Mouse (Mus musculus) cerebellum, adult 18-20 months (tissue): Measurements from ENCODE around the gene Cadm1.

ENCODE experiments used
- DNase-seq, 2 experiments: peaks; one replicate each; pipeline ENCODE4 v3.0.0; 2021

Gene Cadm1

DNA sequence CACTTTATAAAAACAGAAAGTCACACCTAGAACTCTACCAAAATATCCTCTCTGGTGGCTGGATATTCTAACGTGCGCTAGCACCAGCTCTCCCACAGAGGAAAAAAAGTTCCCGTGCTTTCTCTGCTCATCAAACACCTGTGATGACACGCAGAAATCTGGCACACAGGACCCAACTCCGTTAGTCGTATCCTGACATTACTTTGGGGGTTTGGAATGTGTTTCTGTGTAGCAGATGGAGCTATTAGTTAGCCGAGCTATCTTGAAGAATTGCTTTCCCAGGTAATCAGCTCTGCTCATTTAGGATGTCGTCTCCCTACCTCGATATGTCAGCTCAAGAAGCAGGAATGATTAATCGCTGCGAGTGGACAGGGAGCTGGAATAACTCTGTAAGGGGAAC is 80.3 kb downstream of the Cadm1 start:
- peak in 1 of 2 experiments; percentile 19 for DNase-seq

DNA sequence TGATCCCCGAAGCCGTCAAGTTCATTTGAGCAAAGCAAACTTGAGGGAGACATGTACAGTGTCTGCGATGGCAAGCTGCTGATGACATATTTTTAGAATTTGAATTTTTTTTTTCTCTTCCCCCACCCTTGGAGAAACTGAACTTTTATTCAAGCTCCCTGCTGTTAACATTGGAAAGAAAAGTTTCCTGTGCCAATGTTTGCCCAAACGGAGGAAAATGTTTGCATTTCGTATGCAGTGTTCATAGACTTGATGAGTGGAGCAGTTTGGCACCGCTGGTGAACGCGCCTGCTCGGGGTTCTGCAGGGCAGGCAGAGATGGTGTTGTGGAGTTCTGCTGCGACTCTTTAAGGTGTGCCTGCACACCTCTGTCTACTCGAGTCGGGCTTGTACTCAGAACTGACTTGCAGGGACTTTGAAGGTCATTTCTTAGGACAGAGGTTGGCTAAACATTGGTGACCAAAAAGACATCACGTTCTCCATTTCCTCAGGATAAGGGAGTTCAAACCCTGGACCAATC is 83.0 kb downstream of the Cadm1 start:
- no peak for DNase-seq

DNA sequence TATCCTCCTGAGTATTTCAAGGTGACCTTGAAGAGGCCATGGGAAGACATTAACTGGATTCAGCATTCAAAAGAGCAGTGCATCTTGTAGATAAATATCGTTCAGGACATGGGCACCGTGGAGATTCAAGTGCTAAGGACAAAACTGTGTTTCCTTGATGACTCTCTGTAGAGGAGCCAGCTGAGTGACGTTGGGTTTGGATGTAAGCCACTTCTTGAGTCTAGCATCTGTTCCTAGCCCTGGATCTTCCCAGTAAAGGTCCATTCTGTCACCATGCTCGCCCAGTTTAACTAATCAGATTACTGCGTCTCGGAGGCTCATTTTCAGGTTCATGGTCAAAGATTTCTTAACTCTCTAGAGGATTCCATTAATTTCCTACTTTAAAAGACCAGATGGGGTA is 85.1 kb downstream of the Cadm1 start:
- peak; percentile 75 to 81 for DNase-seq

DNA sequence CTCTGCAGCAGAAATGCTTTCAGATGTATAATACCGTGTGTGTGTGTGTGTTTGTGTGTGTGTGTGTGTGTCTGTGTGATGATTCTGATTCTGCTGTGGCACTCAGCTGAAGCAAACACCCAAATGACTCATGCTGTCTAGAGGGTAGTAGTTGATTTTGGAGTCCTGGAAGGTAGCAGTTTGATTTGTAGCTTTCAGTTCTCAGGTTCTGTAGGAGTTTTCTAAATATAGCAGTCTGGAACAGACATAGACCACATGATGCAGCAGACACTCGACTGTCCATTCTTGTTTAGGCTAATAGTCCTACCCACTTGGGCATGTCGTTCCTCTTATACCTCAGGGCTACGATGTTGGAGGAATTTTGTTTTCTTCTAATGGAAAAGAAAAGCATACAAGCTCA is 86.4 kb downstream of the Cadm1 start:
- no peak for DNase-seq

DNA sequence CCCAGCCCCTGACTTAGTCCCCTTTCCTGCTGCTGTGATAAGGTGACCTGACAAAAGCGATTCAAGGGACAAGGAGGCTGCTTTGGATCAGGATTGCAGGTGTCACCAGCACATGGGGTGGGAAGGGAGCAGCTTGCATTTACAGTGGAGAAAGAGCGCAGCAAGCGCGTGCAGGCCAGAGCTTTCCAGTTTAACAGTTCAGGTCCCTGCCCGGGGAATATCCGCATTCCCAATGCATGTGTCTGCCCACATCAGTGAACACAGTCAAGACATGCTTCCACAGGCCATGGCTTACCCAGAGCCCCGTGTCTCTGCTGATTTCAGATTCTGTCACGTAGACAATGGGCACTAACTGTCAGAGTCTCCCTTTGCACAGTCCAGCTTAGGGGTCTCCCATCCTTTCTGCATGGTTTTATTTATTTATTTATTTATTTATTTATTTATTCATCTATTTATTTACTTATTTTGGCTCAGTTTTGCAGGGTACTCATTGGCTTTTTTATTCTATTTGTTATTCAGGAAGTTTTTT is 89.6 kb downstream of the Cadm1 start:
- DNase-seq: no peak

DNA sequence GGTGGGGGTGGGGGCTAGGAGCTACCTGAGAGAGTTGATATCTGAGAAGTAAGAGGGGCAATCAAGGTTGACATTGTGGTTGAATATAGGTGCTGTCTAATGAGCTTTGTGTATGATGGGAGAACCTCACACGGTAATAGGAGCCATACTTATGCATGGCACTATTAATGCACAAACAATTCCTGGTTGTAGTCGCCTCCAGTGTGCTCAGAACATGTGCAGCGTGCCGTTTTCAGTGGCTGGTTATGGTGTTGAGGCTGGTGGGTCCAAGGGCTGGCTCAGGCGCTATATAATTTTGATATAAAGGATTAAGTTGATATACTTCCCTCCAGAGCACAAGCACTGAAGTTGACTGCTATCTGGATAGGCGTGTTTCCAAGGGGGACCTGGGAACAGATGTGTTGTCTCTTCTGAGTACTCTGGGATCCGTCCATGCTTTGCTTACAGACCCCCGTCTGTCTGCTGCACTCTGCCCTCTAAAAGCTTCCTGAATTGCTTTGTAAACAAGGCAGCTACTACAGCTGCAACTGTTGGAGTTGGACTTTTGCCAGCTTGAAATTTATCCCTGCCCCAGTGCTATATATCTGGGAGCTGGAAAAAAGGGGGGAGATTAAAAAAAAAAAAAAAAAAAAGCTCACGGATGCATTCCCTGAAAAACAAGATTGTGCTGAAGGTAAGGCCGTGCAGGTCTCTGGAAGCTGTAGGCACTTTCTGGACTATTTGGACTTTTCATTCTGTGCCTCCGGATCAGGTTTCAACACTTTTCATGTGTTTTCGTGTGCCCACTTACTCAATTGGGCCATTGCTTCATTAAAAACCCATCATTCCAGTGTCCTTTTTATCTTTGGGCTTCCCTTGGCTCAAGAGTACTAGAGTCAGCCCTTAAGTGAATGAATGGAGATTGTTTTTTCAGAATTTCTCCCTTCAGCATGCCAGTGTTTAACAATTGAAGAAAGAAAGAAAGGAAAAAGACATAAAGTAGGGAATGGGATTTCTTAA is 93.8 kb downstream of the Cadm1 start:
- DNase-seq: no peak

DNA sequence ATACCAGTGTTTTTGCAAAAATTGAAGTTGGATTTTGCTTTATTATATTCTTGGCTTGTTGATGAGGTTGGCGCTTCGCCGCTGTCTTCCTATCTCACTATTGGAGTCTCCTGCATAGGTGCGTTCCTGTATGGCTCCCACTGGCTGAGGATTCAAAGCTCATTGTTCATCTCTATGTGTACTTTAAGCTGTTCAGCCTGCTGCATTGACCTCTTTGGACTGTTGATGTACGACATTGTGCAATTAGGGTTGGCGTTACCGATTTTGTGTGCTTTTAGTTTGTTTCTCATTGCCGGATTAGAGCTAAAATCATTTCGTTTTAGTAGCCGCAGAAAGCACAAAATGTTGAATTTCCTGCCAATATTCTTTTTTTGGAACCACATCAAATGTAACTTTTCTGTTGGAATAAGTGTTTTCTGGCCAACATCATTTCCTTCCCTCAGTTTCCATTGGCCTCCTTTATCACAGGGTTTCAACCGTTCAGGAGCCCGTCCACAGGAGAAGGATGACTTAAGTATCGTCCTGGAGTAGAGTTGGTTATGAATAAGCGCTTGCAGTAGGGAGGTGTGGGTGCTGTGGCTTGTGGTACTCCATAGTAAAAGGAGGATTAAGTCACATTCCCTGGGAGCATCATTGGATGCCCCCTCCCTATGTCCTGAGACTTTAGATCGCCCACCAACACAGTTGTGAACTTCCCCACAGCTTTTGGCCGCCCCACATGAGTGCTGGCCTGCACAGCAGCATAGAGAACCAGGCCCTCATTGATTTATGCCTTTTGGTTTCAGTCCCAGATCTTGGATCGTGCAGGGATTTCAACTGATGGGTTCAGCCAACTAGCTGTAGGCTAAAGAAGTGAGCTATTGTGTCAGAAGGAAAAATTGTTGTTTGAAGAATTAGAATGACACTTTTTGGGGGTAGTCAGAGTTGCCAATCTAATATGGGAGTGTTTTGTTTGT is 94.9 kb downstream of the Cadm1 start:
- no peak for DNase-seq

DNA sequence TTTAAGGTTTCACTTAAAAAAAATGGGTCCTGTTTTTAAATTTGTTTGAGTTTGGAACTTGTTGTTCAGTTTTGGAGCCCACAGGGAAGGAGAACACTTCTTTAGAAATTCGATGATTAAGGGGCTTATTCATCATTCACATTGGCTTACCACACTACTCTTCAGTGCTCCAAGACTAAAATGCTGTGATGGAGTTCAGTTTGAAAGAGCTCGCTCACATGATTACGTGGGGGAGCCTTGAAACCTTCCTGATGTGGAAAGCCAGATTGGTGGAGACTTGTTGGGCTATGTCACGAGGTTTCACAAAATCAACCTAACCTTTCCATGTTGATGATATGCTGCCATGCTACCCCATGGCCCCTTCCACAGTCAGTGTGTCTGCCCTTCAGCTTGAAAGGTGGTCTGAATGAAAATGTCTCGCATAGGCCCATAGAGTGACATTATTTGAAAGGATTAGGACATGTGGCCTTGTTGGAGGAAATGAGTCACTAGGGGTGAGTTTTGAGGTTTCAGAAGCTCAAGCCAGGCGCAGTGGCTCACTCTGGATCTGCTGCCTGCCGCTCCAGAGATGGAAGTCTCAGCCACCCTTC is 95.7 kb downstream of the Cadm1 start:
- DNase-seq: no peak

DNA sequence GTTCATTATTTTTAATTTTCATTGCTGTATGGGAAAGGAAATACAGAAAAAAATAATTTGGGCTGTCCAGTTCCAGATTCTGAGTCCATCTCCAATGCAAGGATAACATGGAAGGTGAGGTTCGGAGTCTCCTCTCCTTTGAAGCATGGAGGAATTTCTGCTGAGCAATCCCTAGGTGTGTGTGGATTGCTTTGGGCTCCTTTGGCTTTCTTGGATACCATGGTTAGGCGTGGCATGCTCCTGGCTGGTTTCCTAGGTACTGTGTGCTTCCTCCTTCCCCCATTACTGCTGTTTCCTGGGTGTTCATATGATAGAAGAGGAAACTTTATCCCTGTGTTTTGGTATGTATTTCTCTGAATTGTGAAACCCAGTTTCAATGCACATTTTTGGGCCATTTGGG is 98.0 kb downstream of the Cadm1 start:
- DNase-seq: no peak

DNA sequence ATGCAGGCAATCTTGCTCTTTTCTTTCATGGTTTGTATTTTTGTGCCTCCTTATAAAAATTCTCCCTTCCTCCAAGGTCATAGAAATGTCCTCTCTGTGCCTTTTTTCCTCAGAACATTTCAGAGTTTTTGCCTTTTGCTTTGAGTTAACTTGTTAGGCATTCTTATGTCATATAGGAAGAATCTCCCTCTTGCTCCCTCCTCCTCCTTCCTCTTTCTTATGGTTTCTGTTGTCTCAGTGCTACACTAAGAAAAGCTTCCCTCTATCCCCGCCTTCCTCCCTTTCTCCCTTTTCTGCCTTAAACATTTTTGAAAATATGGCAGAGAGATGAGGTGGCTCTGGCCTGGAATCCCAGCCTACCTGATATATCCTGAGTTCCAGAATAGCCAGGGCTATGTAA is 98.6 kb downstream of the Cadm1 start:
- DNase-seq: no peak

DNA sequence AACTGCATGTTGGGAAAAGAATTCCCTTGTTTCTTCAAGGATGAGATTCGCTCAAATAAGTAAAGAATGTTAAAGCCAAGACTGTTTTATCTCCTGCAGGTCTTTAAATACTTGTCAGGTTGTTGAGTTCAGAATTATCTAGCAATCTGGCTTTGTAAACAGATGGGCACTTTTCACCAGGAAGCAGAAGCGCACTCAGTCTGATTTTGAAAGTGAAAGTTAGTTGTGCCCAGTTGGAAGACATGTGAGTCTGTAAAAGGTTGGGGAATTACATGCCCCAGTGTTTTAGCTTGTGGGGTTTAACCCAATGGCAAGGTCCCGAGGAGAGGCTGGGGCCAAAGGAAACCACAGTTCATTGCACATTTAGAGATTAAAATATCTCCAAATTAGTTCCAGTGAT is 104.7 kb downstream of the Cadm1 start:
- DNase-seq: no peak

DNA sequence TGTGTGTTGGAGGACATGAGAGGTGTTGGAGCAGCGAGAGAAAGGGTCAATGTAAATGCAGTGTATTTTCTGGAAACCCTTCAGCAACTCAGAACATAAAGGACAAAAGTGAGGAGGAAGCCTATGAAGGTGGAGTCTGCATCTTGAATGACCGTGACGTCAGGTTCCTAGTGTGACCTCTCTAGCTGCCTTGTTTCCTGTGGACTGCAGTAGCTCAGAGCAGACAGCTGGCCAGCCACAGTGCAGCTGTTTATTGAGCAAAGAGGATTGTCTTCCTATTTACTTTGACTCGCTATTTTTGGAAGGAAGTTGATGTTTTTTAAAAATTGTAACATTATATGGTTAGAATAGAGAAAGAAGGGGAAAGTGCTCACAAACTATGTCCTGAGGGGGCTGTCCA is 112.7 kb downstream of the Cadm1 start:
- DNase-seq: no peak

DNA sequence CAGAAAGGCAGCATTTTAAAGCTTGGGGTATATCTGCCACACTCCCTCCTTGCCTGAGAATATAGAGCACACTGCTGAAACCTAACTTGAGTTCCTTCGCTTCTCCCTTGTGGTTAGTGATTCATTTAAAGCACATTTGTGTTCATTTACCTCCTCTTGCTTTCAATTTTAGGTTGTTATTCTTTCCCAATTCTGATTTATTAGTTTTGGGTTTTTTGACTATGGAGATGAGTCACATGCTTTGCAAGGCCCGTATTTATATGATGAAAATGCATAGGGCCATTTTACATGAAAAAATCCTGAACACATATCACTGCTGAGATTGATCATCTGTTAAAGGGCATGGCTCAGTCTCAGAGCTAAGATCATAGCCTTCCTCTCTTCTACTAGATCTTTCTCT is 115.1 kb downstream of the Cadm1 start:
- DNase-seq: no peak

DNA sequence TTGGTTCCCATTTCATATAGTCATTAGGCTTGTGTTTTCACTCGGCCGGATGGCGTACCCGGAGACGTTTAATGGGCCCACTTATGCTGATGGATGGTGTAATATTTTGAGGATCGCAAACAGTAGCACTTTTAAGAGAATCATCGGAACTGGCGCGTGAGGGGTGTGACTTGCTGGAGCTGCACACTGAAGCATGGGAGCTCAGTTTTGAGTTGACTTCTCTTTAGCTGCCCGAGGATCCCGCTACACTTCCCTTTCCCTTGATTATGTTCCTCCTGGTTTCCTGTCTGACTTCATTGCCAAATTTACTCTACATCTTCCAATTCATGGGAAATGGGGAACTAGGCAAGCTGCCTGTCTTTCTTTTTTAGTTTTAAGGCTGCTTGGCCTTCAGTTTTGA is 121.5 kb downstream of the Cadm1 start:
- DNase-seq: no peak

DNA sequence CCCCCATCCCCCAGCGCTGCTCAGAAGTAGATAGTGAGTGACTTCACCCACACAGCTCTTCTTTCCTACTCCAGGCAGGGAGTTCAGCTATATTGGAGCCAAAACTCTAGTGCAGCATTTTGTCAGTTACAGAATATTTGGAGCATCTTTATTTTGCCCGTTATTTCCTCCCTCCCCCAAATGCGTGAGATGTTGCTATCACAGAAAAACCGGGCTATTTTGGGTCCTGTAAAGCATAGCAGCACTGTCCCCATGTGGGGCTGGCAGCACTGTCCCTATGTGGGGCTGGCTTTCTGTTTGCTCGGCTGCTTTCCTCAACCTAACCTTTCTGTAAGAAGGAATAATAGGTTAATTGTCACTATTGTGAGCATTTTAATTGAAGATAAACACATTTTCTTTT is 122.2 kb downstream of the Cadm1 start:
- DNase-seq: no peak

DNA sequence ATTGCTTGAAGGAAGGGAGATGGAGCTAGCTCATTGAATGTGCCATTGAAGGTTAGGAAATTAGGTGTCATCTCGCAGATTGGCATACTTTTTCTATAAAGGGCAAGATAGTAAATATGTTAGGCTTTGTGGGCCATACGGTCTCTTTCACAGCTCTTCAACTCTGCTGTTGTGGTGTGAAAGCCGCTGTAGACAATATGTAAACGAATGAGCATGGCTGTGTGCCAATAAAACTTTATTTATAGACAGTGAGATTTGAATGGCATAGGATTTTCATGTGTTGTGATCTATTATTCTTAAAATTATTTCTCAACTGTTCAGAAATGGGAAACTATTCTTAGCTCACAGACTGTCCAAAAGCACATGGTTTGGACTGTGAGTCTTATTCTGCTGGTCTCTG is 123.0 kb downstream of the Cadm1 start:
- no peak for DNase-seq

DNA sequence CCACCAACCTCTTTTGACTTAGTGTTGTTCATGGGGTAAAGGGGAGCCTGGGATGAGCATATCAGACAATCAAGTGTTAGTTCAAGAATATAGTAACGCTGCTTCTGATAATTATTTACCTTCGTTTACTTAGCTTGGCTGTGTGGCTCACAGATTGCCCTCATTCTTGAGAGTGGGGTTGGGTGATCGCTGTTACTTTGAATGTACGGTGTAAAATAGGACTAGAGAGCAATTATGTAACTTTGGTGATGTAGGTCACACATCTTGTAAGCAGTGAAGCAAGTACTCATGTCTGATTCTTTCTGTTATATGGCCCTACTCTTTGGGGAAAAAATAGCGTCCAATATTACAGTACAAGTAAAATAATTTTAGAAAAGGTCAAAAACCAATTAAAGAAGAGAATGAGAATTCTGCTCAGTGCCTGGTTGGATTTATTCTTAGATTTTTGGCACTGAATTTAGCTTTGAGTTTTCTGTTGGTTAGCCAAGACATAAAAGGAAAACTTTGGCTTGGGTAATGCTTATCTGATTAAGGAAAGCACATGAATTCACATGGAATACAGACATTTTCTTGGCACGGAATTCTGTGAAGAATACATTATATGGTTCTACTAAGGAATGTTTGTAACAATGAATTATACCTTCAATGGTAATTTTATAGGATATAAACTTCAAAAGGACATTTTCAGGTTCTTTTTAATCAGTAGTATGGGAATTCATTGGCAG is 129.6 kb downstream of the Cadm1 start:
- DNase-seq: peak in 1 of 2 experiments; percentile 13

DNA sequence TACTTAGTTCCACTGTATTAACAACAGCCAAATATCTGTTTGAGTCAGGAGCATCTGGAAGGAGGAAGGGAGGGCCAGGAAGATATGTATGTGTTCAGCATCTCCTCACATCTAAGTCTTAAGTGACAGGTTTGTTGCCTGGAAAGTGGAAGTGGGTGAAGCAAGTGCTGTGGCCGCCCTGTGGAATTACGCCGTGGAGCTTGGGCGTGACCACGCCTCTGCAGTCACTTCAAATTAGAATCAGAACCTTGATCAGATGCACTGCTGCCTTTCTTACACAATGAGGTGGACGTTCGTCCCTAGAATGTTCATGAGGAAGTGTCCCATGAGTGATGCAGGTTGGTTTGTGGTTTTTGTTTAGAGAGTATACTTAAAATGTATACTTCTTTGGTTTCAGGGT is 131.6 kb downstream of the Cadm1 start:
- DNase-seq: no peak

DNA sequence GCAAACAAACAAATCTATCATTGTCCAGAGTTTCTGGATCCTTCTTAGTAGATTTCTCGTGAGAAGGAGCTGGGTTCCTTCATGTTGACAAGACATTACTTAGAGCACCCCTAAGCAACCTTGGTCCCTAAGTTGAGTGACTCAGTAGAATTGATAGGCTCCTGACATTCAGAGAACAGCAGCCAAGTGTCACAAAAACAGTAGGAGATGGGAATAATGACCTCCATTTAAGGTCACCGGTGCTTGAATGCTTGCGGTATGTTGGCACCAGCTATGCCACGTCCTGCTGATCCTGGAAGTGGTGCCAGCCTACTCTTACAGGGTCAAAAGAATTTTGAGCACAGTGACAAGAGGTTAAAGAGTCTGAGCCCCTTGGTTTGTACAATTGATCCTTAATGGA is 139.2 kb downstream of the Cadm1 start:
- DNase-seq: peak in 1 of 2 experiments; percentile 21

DNA sequence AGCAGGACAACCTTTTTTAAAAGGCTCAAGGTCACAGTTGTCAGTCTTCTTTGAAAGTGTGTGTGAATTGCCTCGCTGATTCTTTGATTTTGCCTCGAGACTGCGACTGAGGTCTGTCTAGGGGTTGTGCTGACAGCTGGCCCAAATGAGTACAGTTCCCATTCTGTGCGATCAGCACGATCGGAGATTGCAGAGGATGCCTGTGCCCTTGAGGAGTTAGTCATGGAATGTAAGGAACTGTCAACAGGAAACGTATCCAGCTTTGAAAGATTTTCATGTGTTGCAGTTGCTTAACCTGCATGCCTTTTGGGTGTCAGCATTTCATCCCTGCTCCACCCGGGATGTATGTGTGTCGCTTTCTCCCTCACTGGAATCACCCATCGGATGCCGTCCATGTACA is 141.6 kb downstream of the Cadm1 start:
- no peak for DNase-seq

DNA sequence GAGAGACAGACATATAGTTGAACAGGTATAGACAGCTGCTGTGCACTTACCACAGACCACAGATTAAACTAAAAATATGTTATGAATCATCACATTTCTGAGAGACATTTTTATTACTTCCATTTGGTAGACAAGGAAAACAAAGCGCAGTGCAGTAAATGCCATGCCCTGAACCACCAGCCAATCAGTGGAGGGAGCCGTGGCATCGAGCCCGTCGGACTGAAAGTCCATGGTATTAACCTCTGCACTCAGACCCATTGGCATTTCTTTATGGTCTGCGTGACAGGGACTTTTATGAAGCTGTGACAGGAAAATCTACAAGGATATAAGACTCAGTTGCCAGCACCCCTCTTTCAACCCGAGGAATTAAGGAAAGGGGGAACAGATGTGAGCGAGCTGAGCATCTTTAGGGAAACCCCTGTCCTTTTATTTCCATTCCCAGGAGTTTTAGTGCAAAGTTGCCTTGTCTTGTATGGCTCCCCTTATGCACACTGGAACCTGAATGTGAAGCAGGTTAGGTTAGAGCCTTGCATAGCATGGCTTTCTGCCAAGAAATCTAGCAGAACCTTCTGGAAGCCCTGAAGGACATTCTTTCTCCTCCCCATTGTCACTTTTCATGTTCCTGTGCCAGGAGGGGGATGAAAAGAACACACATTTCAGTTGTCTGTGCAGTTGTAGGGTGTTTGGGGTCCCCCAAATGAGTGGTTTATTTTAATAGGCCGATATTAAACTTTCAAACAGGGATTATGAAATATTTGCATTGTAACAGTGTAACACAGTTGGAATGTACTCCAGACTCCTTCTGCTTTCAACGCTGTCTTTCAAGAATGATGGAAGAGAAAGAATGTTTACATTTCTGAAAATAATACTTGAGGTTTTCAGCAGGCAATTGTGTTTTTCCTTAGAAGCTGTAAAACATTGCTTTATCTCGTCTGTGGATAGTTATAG is 145.1 kb downstream of the Cadm1 start:
- DNase-seq: peak; percentile 28 to 35
